8 mouse cellular contexts compared by ENCODE assay signal in genomic region chr17:28691687-28692340, GRCm38 (mm10). TPM values are rescaled to one million over a fixed set of nuclear protein-coding genes. Genes with fewer than 3 reads are reported as not detected.
A peak's percentile ranks its signal among the peaks of the same experiment; 100 is the strongest.
DNase-seq lines count a peak whose midpoint lies in the region; ATAC-seq and TF ChIP-seq lines count a peak whose summit lies in the region.

No protein-coding gene starts in this region.

- H3K27ac ChIP-seq in ES-Bruce4 (ENCODE audit: insufficient read depth, low read length): no peak overlapping the region
- H3K27ac ChIP-seq in heart, embryonic 11.5 days (ENCODE audit: low read depth, low read length): peak overlapping the region; percentile 96
- H3K27ac ChIP-seq in kidney, embryonic 16.5 days (ENCODE audit: low read length): peak overlapping the region; percentile 96
- peak overlapping the region; percentile 89 for H3K27ac ChIP-seq in macrophage

- ATAC-seq in heart, embryonic 11.5 days (replicated peaks; ENCODE audit: insufficient number of reproducible peaks, low FRiP score, low TSS enrichment): peak; percentile 39; the same call in 1 of the 2 replicates
- peak; percentile 28 for ATAC-seq in kidney, embryonic 16.5 days (ENCODE audit: low FRiP score, low TSS enrichment)

- H3K36me3 ChIP-seq in ES-Bruce4 (ENCODE audit: control insufficient read depth, insufficient read depth, low read length, poor library complexity, severe bottlenecking): peaks cover 3% of the 10 kb centered on the region; the same call in 1 of the 2 replicates
- H3K36me3 ChIP-seq in heart, embryonic 11.5 days (ENCODE audit: control insufficient read depth, insufficient read depth, low read length): no peaks in the 10 kb centered on the region
- no peaks in the 10 kb centered on the region for H3K36me3 ChIP-seq in kidney, embryonic 16.5 days (ENCODE audit: insufficient read depth, low read length)
- no peaks in the 10 kb centered on the region for H3K36me3 ChIP-seq in macrophage (ENCODE audit: inconsistent target)

- peaks cover 51% of the 10 kb centered on the region for H3K79me2 ChIP-seq in macrophage (ENCODE audit: inconsistent target)

- no peak for TF ChIP-seq POLR2A in ES-Bruce4 (IDR thresholded peaks at IDR 0.05; ENCODE audit: insufficient read depth, low read length)

- WGBS in heart, embryonic 11.5 days (ENCODE audit: insufficient replicate concordance): under 1% methylated on average over 48 of the region's 53 CpGs
- WGBS in kidney, embryonic 16.5 days: under 1% methylated on average over 53 of the region's 53 CpGs
- 0% methylated on average over 40 of the region's 53 CpGs for WGBS in macrophage (ENCODE audit: missing documents)

- no peak for TF ChIP-seq CTCF in ES-Bruce4 (IDR thresholded peaks at IDR 0.05; ENCODE audit: low read depth, low read length)

- H3K4me1 ChIP-seq in ES-Bruce4 (ENCODE audit: control insufficient read depth, insufficient read depth, low read length): peaks cover 4% of the 10 kb centered on the region
- H3K4me1 ChIP-seq in heart, embryonic 11.5 days (ENCODE audit: control insufficient read depth, insufficient read depth, low read length): peaks cover 29% of the 10 kb centered on the region
- H3K4me1 ChIP-seq in kidney, embryonic 16.5 days (ENCODE audit: insufficient read depth, low read length): peaks cover 37% of the 10 kb centered on the region

- no peaks in the 10 kb centered on the region for H3K27me3 ChIP-seq in ES-Bruce4 (ENCODE audit: control insufficient read depth, insufficient read depth, low read length, poor library complexity, severe bottlenecking)
- H3K27me3 ChIP-seq in heart, embryonic 11.5 days (ENCODE audit: control insufficient read depth, insufficient read depth, low read length): peaks cover 2% of the 10 kb centered on the region; the same call in 1 of the 2 replicates
- peaks cover 3% of the 10 kb centered on the region; the same call in 1 of the 2 replicates for H3K27me3 ChIP-seq in kidney, embryonic 16.5 days (ENCODE audit: insufficient read depth, low read length)

- TF ChIP-seq EP300 in ES-Bruce4 (IDR thresholded peaks at IDR 0.05; ENCODE audit: insufficient read depth, low read depth, low read length): no peak

- peak overlapping the region; percentile 78 for H3K4me2 ChIP-seq in heart, embryonic 11.5 days
- peak overlapping the region; percentile 57 for H3K4me2 ChIP-seq in kidney, embryonic 16.5 days (replicated peaks; ENCODE audit: low read depth, low read length)

- no peaks in the 10 kb centered on the region for H3K9me3 ChIP-seq in ES-Bruce4 (replicated peaks; ENCODE audit: control insufficient read depth, insufficient read depth, low read length, poor library complexity, severe bottlenecking)
- H3K9me3 ChIP-seq in heart, embryonic 11.5 days (replicated peaks; ENCODE audit: control insufficient read depth, low read length): no peaks in the 10 kb centered on the region
- H3K9me3 ChIP-seq in kidney, embryonic 16.5 days (ENCODE audit: low read length): no peaks in the 10 kb centered on the region

- H3K4me3 ChIP-seq in ES-Bruce4 (ENCODE audit: low read depth, low read length) (peak overlapping the region; percentile 88), macrophage (ENCODE audit: inconsistent target) (peak overlapping the region; percentile 70)
- peak overlapping the region; percentile 99 for H3K4me3 ChIP-seq in heart, embryonic 11.5 days (ENCODE audit: low read depth, low read length)
- peak overlapping the region; percentile 99 for H3K4me3 ChIP-seq in kidney, embryonic 16.5 days (ENCODE audit: low read length)

- peak overlapping the region; percentile 91 for H3K9ac ChIP-seq in ES-Bruce4 (ENCODE audit: low read depth, poor library complexity, severe bottlenecking)
- peak overlapping the region; percentile 96 for H3K9ac ChIP-seq in heart, embryonic 11.5 days (ENCODE audit: low read depth, low read length)
- H3K9ac ChIP-seq in kidney, embryonic 16.5 days (replicated peaks; ENCODE audit: low read length): peak overlapping the region; percentile 92

- DNase-seq in adrenal gland, adult 18-20 months (ENCODE audit: low spot score in 2 of 2): peak; percentile 57 to 61
- DNase-seq in embryo, embryonic 9.5 days (ENCODE audit: extremely low spot score): peak; percentile 70
- DNase-seq in skeletal muscle tissue, adult 2 months (ENCODE audit: low read depth, low spot score): peak; percentile 35
- no peak for DNase-seq in layer of hippocampus, adult 8-10 months (ENCODE audit: low spot score in 2 of 2)

RNA-seq across cellular contexts. Expression of gene Mapk14, which starts 0.7 kb away (rescaled TPM):
- polyA plus RNA-seq in ES-Bruce4 (2011; ENCODE audit: insufficient read depth, insufficient read length, low read depth, missing spikeins) (70.3 and 78.5 TPM in 2 replicates), macrophage (2018) (62.0 to 93.5 TPM (median 63.5 TPM) in 3 replicates)
- 10 to 100 TPM; 62.4 to 89.6 TPM for total RNA-seq in adrenal gland, adult 18-20 months (2021)
- 37.1 and 37.4 TPM in 2 replicates for polyA plus RNA-seq in heart, embryonic 11.5 days (2014; fragmentation: Nextera tagmentation; extraction: Ambion mirVana)
- polyA plus RNA-seq in kidney, embryonic 16.5 days (2015; fragmentation: Nextera tagmentation; extraction: Ambion mirVana): 42.6 and 44.3 TPM in 2 replicates
- total RNA-seq in macrophage (2018; cell fraction: chromatin; rRNA removed): 100 to 1,000 TPM in 24 of 26 experiments, 10 to 100 TPM in 2; 72.8 to 323 (median 169) TPM
- 100 to 1,000 TPM in 8 of 26 experiments, 10 to 100 TPM in 18; 72.7 to 112 (median 94.7) TPM for total RNA-seq in macrophage (2018; cell fraction: cytosol; rRNA removed)
- total RNA-seq in macrophage (2018; cell fraction: nucleus; rRNA removed): 100 to 1,000 TPM in 21 of 26 experiments, 10 to 100 TPM in 5; 70.1 to 212 (median 141) TPM
- 10 to 100 TPM; 71.5 to 83.8 (median 77.1) TPM for total RNA-seq in layer of hippocampus, adult 8-10 months (2022)

RNA-seq across cellular contexts. Expression of gene Slc26a8, which starts 1.8 kb away (rescaled TPM):
- polyA plus RNA-seq in ES-Bruce4 (2011; ENCODE audit: insufficient read depth, insufficient read length, low read depth, missing spikeins) (1.2 and 2.3 TPM in 2 replicates), macrophage (2018) (not detected in 3 replicates)
- 1 to 10 TPM; 1.3 to 1.5 TPM for total RNA-seq in adrenal gland, adult 18-20 months (2021)
- polyA plus RNA-seq in heart, embryonic 11.5 days (2014; fragmentation: Nextera tagmentation; extraction: Ambion mirVana): 0.14 and 0.84 TPM in 2 replicates
- 0.46 and 0.53 TPM in 2 replicates for polyA plus RNA-seq in kidney, embryonic 16.5 days (2015; fragmentation: Nextera tagmentation; extraction: Ambion mirVana)
- 1 to 10 TPM in 10 of 26 experiments, under 1 TPM in 9, not detected in 7; 0.27 to 2.9 (median 1.0) TPM for total RNA-seq in macrophage (2018; cell fraction: chromatin; rRNA removed)
- total RNA-seq in macrophage (2018; cell fraction: cytosol; rRNA removed): under 1 TPM in 2 of 26 experiments, not detected in 24; 0.13 to 0.29 TPM
- total RNA-seq in macrophage (2018; cell fraction: nucleus; rRNA removed): under 1 TPM in 10 of 26 experiments, not detected in 16; 0.17 to 0.91 (median 0.68) TPM
- 10 to 100 TPM in 1 of 4 experiments, 1 to 10 TPM in 3; 6.6 to 10.6 (median 9.4) TPM for total RNA-seq in layer of hippocampus, adult 8-10 months (2022)

RNA-seq across cellular contexts. Expression of gene AC170998.1, which starts 34.1 kb away (rescaled TPM):
- 8.5 and 8.8 TPM in 2 replicates for polyA plus RNA-seq in ES-Bruce4 (2011; ENCODE audit: insufficient read depth, insufficient read length, low read depth, missing spikeins)
- 1 to 10 TPM in 1 of 2 experiments, not detected in 1; 1.6 TPM for total RNA-seq in adrenal gland, adult 18-20 months (2021)
- polyA plus RNA-seq in heart, embryonic 11.5 days (2014; fragmentation: Nextera tagmentation; extraction: Ambion mirVana): 1.8 and 2.3 TPM in 2 replicates
- 1.8 and 4.2 TPM in 2 replicates for polyA plus RNA-seq in kidney, embryonic 16.5 days (2015; fragmentation: Nextera tagmentation; extraction: Ambion mirVana)
- total RNA-seq in macrophage (2018; cell fraction: chromatin; rRNA removed): 10 to 100 TPM in 25 of 26 experiments, 1 to 10 TPM in 1; 9.8 to 54.7 (median 22.9) TPM
- total RNA-seq in macrophage (2018; cell fraction: cytosol; rRNA removed): 1 to 10 TPM in 6 of 26 experiments, under 1 TPM in 6, not detected in 14; 0.14 to 2.6 (median 1.0) TPM
- 10 to 100 TPM in 18 of 26 experiments, 1 to 10 TPM in 8; 3.2 to 41.5 (median 15.6) TPM for total RNA-seq in macrophage (2018; cell fraction: nucleus; rRNA removed)
- 0.93 to 1.7 TPM (median 0.96 TPM) in 3 replicates for polyA plus RNA-seq in macrophage (2018)
- 1 to 10 TPM; 2.5 to 5.3 (median 3.2) TPM for total RNA-seq in layer of hippocampus, adult 8-10 months (2022)

Comparison
In these comparisons a context has a peak if more than half of its experiments do, and no peak if none do; other contexts are left out.
1. DNase-seq: peak in adrenal gland, adult 18-20 months (2 of 2), embryo, embryonic 9.5 days (single experiment) and skeletal muscle tissue, adult 2 months (single experiment); none in layer of hippocampus, adult 8-10 months (0 of 2).
2. Peak in every context shown above with its lines, with median percentiles within 50 percentile points of each other: H3K4me3 ChIP-seq and H3K9ac ChIP-seq.